In the genomic region with DNA sequence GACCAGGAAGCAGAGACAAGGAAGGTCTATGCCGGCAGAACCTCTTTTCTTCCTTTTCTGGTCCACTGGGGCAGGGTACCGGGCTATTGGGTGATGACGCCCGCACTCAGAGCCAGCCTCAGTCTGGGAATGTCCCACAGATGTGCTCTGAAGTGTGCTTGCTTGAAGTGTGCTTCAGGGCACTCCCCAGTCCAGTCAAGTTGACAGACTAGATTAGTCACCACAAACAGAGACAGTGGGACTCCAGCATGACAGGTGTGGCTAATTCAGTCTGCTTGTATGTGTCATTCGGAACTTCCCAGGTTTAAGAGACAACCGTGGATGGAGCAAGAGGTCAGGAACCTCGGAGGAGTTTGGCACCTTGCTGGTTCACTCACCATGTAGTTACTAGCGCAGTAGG, we compare ENCODE assay signal across 25 mouse cellular contexts. TPM values are rescaled to one million over a fixed set of nuclear protein-coding genes. Genes with fewer than 3 reads are reported as not detected.
DNase-seq lines count a peak whose midpoint lies in the region; ATAC-seq and TF ChIP-seq lines count a peak whose summit lies in the region.
"Had no signal": no experiment of that assay in that cellular context is flagged by ENCODE, and none has a peak within 500 bp of the region (broad histone marks: within the 10 kb centered on the region; RNA-seq: fewer than 3 reads in every experiment).

No protein-coding gene starts in this region.

- WGBS in lung, embryonic 16.5 days, result 52% methylated on average over 8 of the region's 8 CpGs
- 86% methylated on average over 8 of the region's 8 CpGs for WGBS in midbrain, embryonic 14.5 days
- WGBS in hindbrain, embryonic 13.5 days, result 85% methylated on average over 8 of the region's 8 CpGs
- 84% methylated on average over 8 of the region's 8 CpGs for WGBS in liver, embryonic 11.5 days

- H3K4me1 ChIP-seq in CH12.LX (ENCODE audit: control insufficient read depth in 1 of 2, insufficient read depth in 2 of 2), result peaks cover 6 to 17% of the 10 kb centered on the region in 2 experiments; a peak in 3 of 4 replicates
- peaks cover 33% of the 10 kb centered on the region for H3K4me1 ChIP-seq in lung, embryonic 16.5 days (replicated peaks; ENCODE audit: control insufficient read depth, insufficient read depth, low read length)
- H3K4me1 ChIP-seq in midbrain, embryonic 14.5 days (ENCODE audit: control insufficient read depth, insufficient read depth, low read length), result no peaks in the 10 kb centered on the region
- peaks cover 9% of the 10 kb centered on the region; the same call in 1 of the 2 replicates for H3K4me1 ChIP-seq in hindbrain, embryonic 13.5 days (replicated peaks)
- no peaks in the 10 kb centered on the region; the same call in 1 of the 2 replicates for H3K4me1 ChIP-seq in liver, embryonic 11.5 days (replicated peaks; ENCODE audit: control insufficient read depth, insufficient read depth, low read length)
- H3K4me1 ChIP-seq: megakaryocyte, embryonic 14.5 days had no signal

- H3K27me3 ChIP-seq in CH12.LX (replicated peaks), result no peaks in the 10 kb centered on the region
- H3K27me3 ChIP-seq in lung, embryonic 16.5 days (ENCODE audit: control insufficient read depth, insufficient read depth, low read depth, low read length), result no peaks in the 10 kb centered on the region
- no peaks in the 10 kb centered on the region for H3K27me3 ChIP-seq in myocyte (ENCODE audit: control insufficient read depth, insufficient read depth, insufficient read length)
- H3K27me3 ChIP-seq in midbrain, embryonic 14.5 days (ENCODE audit: control insufficient read depth, insufficient read depth, low read length), result no peaks in the 10 kb centered on the region
- no peaks in the 10 kb centered on the region for H3K27me3 ChIP-seq in hindbrain, embryonic 13.5 days
- no peaks in the 10 kb centered on the region for H3K27me3 ChIP-seq in liver, embryonic 11.5 days (replicated peaks; ENCODE audit: control insufficient read depth, insufficient read depth, low read length)
- H3K27me3 ChIP-seq: embryonic facial prominence, embryonic 15.5 days; limb, embryonic 15.5 days had no signal

- no peak overlapping the region for H3ac ChIP-seq in myocyte (ENCODE audit: control insufficient read depth, insufficient read length)

- no peak for TF ChIP-seq RAD21 in CH12.LX (IDR thresholded peaks at IDR 0.05; ENCODE audit: low read depth, low read length)

- no peak overlapping the region for H3K4me2 ChIP-seq in CH12.LX (ENCODE audit: insufficient read depth, low read depth, poor library complexity, severe bottlenecking)
- no peak overlapping the region for H3K4me2 ChIP-seq in lung, embryonic 16.5 days (ENCODE audit: low read depth, low read length)
- peak overlapping the region; percentile 16 for H3K4me2 ChIP-seq in myocyte (ENCODE audit: low read depth)
- no peak overlapping the region for H3K4me2 ChIP-seq in midbrain, embryonic 14.5 days (ENCODE audit: low read length)
- no peak overlapping the region for H3K4me2 ChIP-seq in hindbrain, embryonic 13.5 days
- H3K4me2 ChIP-seq in liver, embryonic 11.5 days, result no peak overlapping the region
- H3K4me2 ChIP-seq: embryonic facial prominence, embryonic 15.5 days; hindbrain, embryonic 14.5 days; limb, embryonic 15.5 days had no signal

- dilution Hi-C loops in CH12.LX (cut with MboI; ENCODE audit: extremely low pct_ligation_motif_present, extremely low pct_unique_long_range_greater_than_20kb, low sequenced_read_pairs), result no loop called here

- H3K27ac ChIP-seq in CH12.LX (ENCODE audit: insufficient read depth, low read depth), result no peak overlapping the region
- H3K27ac ChIP-seq in lung, embryonic 16.5 days (ENCODE audit: low read length), result 0 out of 2 replicates have a peak overlapping the region, but pooled peaks have one; percentile 50
- no peak overlapping the region for H3K27ac ChIP-seq in midbrain, embryonic 14.5 days (replicated peaks; ENCODE audit: low read depth, low read length)
- H3K27ac ChIP-seq in hindbrain, embryonic 13.5 days, result no peak overlapping the region
- H3K27ac ChIP-seq in liver, embryonic 11.5 days (ENCODE audit: low read depth, low read length), result no peak overlapping the region
- H3K27ac ChIP-seq: embryonic facial prominence, embryonic 15.5 days; forebrain, embryonic 10.5 days; gastrocnemius, adult 2 months; hindbrain, embryonic 14.5 days; layer of hippocampus, adult 2 months; limb, embryonic 15.5 days had no signal

- in situ Hi-C loops in CH12.LX (cut with MboI; ENCODE audit: low pct_ligation_motif_present, low pct_unique_long_range_greater_than_20kb, low sequenced_read_pairs), result no loop called here

- TF ChIP-seq CTCF in CH12.LX (conservative IDR thresholded peaks at IDR 0.05 in 1 of 2, IDR thresholded peaks at IDR 0.05 in 1 of 2; ENCODE audit: low read depth in 2 of 2, low read length in 2 of 2), result no peak

- peak; percentile 56 for ATAC-seq in lung, embryonic 16.5 days (ENCODE audit: low read depth)
- ATAC-seq in midbrain, embryonic 14.5 days (ENCODE audit: low FRiP score, low TSS enrichment), result no peak
- ATAC-seq in hindbrain, embryonic 13.5 days (ENCODE audit: low FRiP score), result no peak
- ATAC-seq in liver, embryonic 11.5 days (replicated peaks; ENCODE audit: low FRiP score), result no peak
- ATAC-seq: forebrain, postnatal 0 days; midbrain, embryonic 16.5 days had no signal

- no peak for TF ChIP-seq EP300 in CH12.LX (IDR thresholded peaks at IDR 0.05; ENCODE audit: low read length)

- DNase-seq in 3134 (ENCODE audit: extremely low read depth, insufficient read length, low spot score) (peak; percentile 51), CH12.LX (ENCODE audit: extremely low read depth) (no peak)
- no peak for DNase-seq in midbrain, embryonic 14.5 days
- no peak for DNase-seq in liver, embryonic 11.5 days (ENCODE audit: low spot score)
- DNase-seq: adrenal gland, postnatal 36 days; cerebellum, adult 2 months; cerebellum, postnatal 36 days; forebrain, postnatal 0 days; gastrocnemius, adult 2 months; heart, postnatal 10 days; kidney, postnatal 14 days; layer of hippocampus, postnatal 36 days; thymus, adult 2 months had no signal

- no peaks in the 10 kb centered on the region for H3K36me3 ChIP-seq in CH12.LX (replicated peaks in 1 of 2; ENCODE audit: control insufficient read depth in 1 of 2, insufficient read depth in 1 of 2, low read length in 1 of 2)
- H3K36me3 ChIP-seq in lung, embryonic 16.5 days (ENCODE audit: control insufficient read depth, insufficient read depth, low read length), result no peaks in the 10 kb centered on the region
- H3K36me3 ChIP-seq in myocyte (ENCODE audit: control insufficient read depth, insufficient read depth), result no peaks in the 10 kb centered on the region
- no peaks in the 10 kb centered on the region for H3K36me3 ChIP-seq in midbrain, embryonic 14.5 days (ENCODE audit: control insufficient read depth, insufficient read depth, low read length)
- no peaks in the 10 kb centered on the region for H3K36me3 ChIP-seq in hindbrain, embryonic 13.5 days
- no peaks in the 10 kb centered on the region for H3K36me3 ChIP-seq in liver, embryonic 11.5 days (ENCODE audit: control insufficient read depth, insufficient read depth, low read length)
- H3K36me3 ChIP-seq: embryonic facial prominence, embryonic 15.5 days; forebrain, embryonic 10.5 days; G1E; heart, embryonic 10.5 days; limb, embryonic 15.5 days had no signal

- H3K4me3 ChIP-seq in CH12.LX (replicated peaks in 1 of 3; ENCODE audit: low read depth in 2 of 3, low read length in 2 of 3, poor library complexity in 1 of 3), result no peak overlapping the region
- H3K4me3 ChIP-seq in lung, embryonic 16.5 days (ENCODE audit: low read length), result no peak overlapping the region
- H3K4me3 ChIP-seq in myocyte, result no peak overlapping the region
- no peak overlapping the region for H3K4me3 ChIP-seq in midbrain, embryonic 14.5 days (replicated peaks; ENCODE audit: low read depth, low read length)
- H3K4me3 ChIP-seq in hindbrain, embryonic 13.5 days, result no peak overlapping the region
- H3K4me3 ChIP-seq in liver, embryonic 11.5 days (ENCODE audit: low read depth, low read length), result no peak overlapping the region
- H3K4me3 ChIP-seq: embryonic facial prominence, embryonic 15.5 days; forebrain, embryonic 10.5 days; gastrocnemius, adult 2 months; heart, embryonic 10.5 days; layer of hippocampus, adult 2 months; limb, embryonic 15.5 days; megakaryocyte, embryonic 14.5 days had no signal

- H3K79me2 ChIP-seq in CH12.LX (replicated peaks; ENCODE audit: control insufficient read depth, extremely low read depth, insufficient read depth, poor library complexity, severe bottlenecking) (no peaks in the 10 kb centered on the region), myocyte (ENCODE audit: control insufficient read depth, insufficient read depth) (no peaks in the 10 kb centered on the region)

- no peak overlapping the region for H3K9ac ChIP-seq in CH12.LX (ENCODE audit: insufficient read depth, low read depth)
- no peak overlapping the region for H3K9ac ChIP-seq in lung, embryonic 16.5 days (ENCODE audit: low read length)
- no peak overlapping the region for H3K9ac ChIP-seq in midbrain, embryonic 14.5 days (replicated peaks; ENCODE audit: low read length)
- H3K9ac ChIP-seq in hindbrain, embryonic 13.5 days, result no peak overlapping the region
- no peak overlapping the region for H3K9ac ChIP-seq in liver, embryonic 11.5 days (ENCODE audit: low read depth, low read length)
- H3K9ac ChIP-seq: embryonic facial prominence, embryonic 15.5 days; forebrain, postnatal 0 days; hindbrain, embryonic 14.5 days; limb, embryonic 15.5 days had no signal

- no peaks in the 10 kb centered on the region for H3K9me3 ChIP-seq in CH12.LX (replicated peaks; ENCODE audit: low read length)
- H3K9me3 ChIP-seq in lung, embryonic 16.5 days (ENCODE audit: control insufficient read depth, low read length), result no peaks in the 10 kb centered on the region
- no peaks in the 10 kb centered on the region for H3K9me3 ChIP-seq in midbrain, embryonic 14.5 days (ENCODE audit: control insufficient read depth, low read length)
- no peaks in the 10 kb centered on the region for H3K9me3 ChIP-seq in hindbrain, embryonic 13.5 days
- H3K9me3 ChIP-seq in liver, embryonic 11.5 days (ENCODE audit: control insufficient read depth, low read length), result no peaks in the 10 kb centered on the region
- H3K9me3 ChIP-seq: embryonic facial prominence, embryonic 15.5 days; forebrain, embryonic 10.5 days; G1E; heart, embryonic 10.5 days; limb, embryonic 15.5 days had no signal

- TF ChIP-seq POLR2A in CH12.LX (IDR thresholded peaks at IDR 0.05; ENCODE audit: low read depth, low read length) (no peak), myocyte (IDR thresholded peaks at IDR 0.05; ENCODE audit: insufficient read length, low read depth) (no peak)

RNA-seq across cellular contexts. Expression of a gene that starts 27.9 kb away (rescaled TPM):
- not detected in 2 replicates for total RNA-seq in CH12.LX (2012; rRNA removed)
- total RNA-seq in CH12.LX (2014; rRNA removed), result not detected in 2 replicates
- not detected in 2 replicates for polyA plus RNA-seq in CH12.LX (2012; ENCODE audit: insufficient read length, low read depth)
- 10.0 and 12.4 TPM in 2 replicates for polyA plus RNA-seq in lung, embryonic 16.5 days (2015; fragmentation: Nextera tagmentation; extraction: Ambion mirVana)
- polyA plus RNA-seq in myocyte (2012; fragmentation: generic; extraction: Trizol), result 3.9 TPM
- polyA plus RNA-seq in midbrain, embryonic 14.5 days (2014; fragmentation: Nextera tagmentation; extraction: Ambion mirVana), result not detected in 2 replicates
- polyA plus RNA-seq in hindbrain, embryonic 13.5 days (2015; fragmentation: Nextera tagmentation; extraction: Ambion mirVana), result 0.05 and 0.19 TPM in 2 replicates
- 0.23 and 0.34 TPM in 2 replicates for polyA plus RNA-seq in liver, embryonic 11.5 days (2014; fragmentation: Nextera tagmentation; extraction: Ambion mirVana)
- total RNA-seq: adrenal gland, postnatal 36 days; layer of hippocampus, adult 2 months had no signal
- polyA plus RNA-seq: forebrain, postnatal 0 days; G1E; hindbrain, embryonic 14.5 days; midbrain, embryonic 16.5 days had no signal
